Mouse (Mus musculus) Patski (cell line): ENCODE data around the gene Sema4g. TPM values are rescaled to one million over a fixed set of nuclear protein-coding genes. Genes with fewer than 3 reads are reported as not detected.

Experiments used
- ATAC-seq: fragments of 100-300 bp; one replicate; pipeline ENCODE4 v1.8.0; 2021
- CTCF ChIA-PET: fragments of 350-600 bp; sonication (Branson Sonifier 250); formaldehyde crosslinking; loops from one replicate; lab custom pipeline; 2022; ENCODE audit warnings: inconsistent platforms; lab: Charles Lee
- POLR2A ChIA-PET: fragments of 350-600 bp; sonication (Branson Sonifier 250); formaldehyde crosslinking; loops from one replicate; lab custom pipeline; 2022; ENCODE audit warnings: antibody characterized with exemption, inconsistent platforms; lab: Charles Lee
- DNase-seq: peaks from one replicate; pipeline ENCODE4 v3.0.0-alpha.2; 2011; ENCODE audit warnings: low read depth, low spot score
- H3K27me3 ChIP-seq: fragments of 371-371 bp; one replicate; pipeline ENCODE4 v1.5.1; 2021
- CTCF ChIP-seq: fragments of 100-300 bp; IDR thresholded peaks from one replicate; pipeline ENCODE4 v1.5.1; 2021
- in situ Hi-C: fragments of 300-500 bp; cut with MboI; formaldehyde crosslinking; loops from 3 replicates; pipeline ENCODE4 v1.11.1; 2018; ENCODE audit warnings: low pct_unique_long_range_greater_than_20kb, mixed read lengths
- polyA plus RNA-seq: library from polyadenylated mRNA; unstranded; gene quantifications from one replicate; pipeline ENCODE4 v1.2.3, GENCODE M21; 2021

Sema4g gene
- polyA plus RNA-seq, 1 experiment from 2014 or later, result 8.8 TPM

GRCm38 (mm10) chr19:45013581-45014225, 24.8 kb downstream of the Sema4g start:
- CTCF ChIA-PET, result interaction anchor here (1.1 to 14.5 kb wide), 9 partner anchors 8 to 63 kb away, joined by 3 to 188 read pairs (median 8); partner anchors contain the start of genes Sfxn3 and Twnk
- TF ChIP-seq CTCF, result no peak
- DNase-seq (no peak), ATAC-seq (no peak)
- POLR2A ChIA-PET, result interaction anchor here (0.6 to 5.5 kb wide), 7 partner anchors 14 to 1434 kb away, joined by 3 to 31 read pairs (median 4); partner anchors contain the start of gene Sfxn3
- in situ Hi-C loops, result no loop called here
- H3K27me3 ChIP-seq, result no peaks in the 10 kb centered on the region

- ChIA-PET POLR2A (interaction anchor here (0.6 to 5.5 kb wide), 10 partner anchors 7 to 1435 kb away, joined by 3 to 31 read pairs (median 4); partner anchors contain the start of gene Sfxn3), CTCF (interaction anchor here (1.3 to 14.5 kb wide), 5 partner anchors 9 to 62 kb away, joined by 5 to 188 read pairs (median 16); partner anchors contain the start of genes Sfxn3 and Twnk)
- H3K27me3 ChIP-seq, result no peaks in the 10 kb centered on the region
- no peak for ATAC-seq
- DNase-seq, result no peak
- TF ChIP-seq CTCF, result no peak
- in situ Hi-C loops, result no loop called here
Measured at GRCm38 (mm10) chr19:45014335-45014971, 25.6 kb downstream of the Sema4g start, which contains the start of gene Lzts2. TSS of gene Lzts2 (plus strand) at chr19:45014414.

DNA sequence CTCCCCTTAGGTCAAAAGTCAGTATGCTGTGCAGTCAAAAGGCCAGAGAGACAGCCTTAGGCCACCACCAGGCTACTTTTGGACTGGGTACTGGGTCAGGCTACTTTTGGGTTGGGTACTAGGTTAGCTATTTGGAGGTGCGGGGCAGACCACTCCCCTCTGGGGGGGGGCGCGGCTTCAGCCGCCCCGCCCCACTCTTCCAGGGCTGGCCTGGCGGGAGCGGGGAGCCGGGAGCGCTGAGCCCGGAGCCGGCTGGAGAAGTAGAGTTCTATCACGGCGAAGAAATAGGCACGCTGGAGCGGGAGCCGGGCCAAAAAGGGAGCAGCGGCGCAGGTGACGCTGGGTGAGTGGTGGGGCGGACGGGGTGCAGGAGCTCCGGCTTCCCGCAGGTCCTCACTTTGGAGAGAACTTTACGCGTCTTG, 26.1 kb downstream of the Sema4g start:
- ATAC-seq, result no peak
- ChIA-PET POLR2A (interaction anchor here (0.6 to 5.5 kb wide), 9 partner anchors 8 to 367 kb away, joined by 3 to 31 read pairs (median 3); partner anchors contain the start of gene Sfxn3), CTCF (interaction anchor here (1.3 to 14.5 kb wide), 4 partner anchors 10 to 42 kb away, joined by 5 to 188 read pairs (median 17); partner anchors contain the start of genes Sfxn3 and Twnk)
- no peak for TF ChIP-seq CTCF
- DNase-seq, result no peak
- no peaks in the 10 kb centered on the region for H3K27me3 ChIP-seq
- in situ Hi-C loops, result loop anchor here (5.0 kb wide), 1 partner anchor 263 kb away; no protein-coding TSS in a partner anchor

GRCm38 (mm10) chr19:45015518-45016281, 26.8 kb downstream of the Sema4g start:
- in situ Hi-C loops, result loop anchor here (5.0 kb wide), 1 partner anchor 263 kb away; no protein-coding TSS in a partner anchor
- POLR2A ChIA-PET, result interaction anchor here (0.6 to 5.5 kb wide), 9 partner anchors 9 to 266 kb away, joined by 3 to 31 read pairs (median 4); partner anchors contain the start of genes Sfxn3 and Twnk
- ATAC-seq (no peak), DNase-seq (no peak)
- CTCF ChIA-PET, result interaction anchor here (3.6 to 14.5 kb wide), 3 partner anchors 13 to 41 kb away, joined by 16 to 188 read pairs (median 18); partner anchors contain the start of gene Sfxn3
- H3K27me3 ChIP-seq, result no peaks in the 10 kb centered on the region
- TF ChIP-seq CTCF, result no peak

DNA sequence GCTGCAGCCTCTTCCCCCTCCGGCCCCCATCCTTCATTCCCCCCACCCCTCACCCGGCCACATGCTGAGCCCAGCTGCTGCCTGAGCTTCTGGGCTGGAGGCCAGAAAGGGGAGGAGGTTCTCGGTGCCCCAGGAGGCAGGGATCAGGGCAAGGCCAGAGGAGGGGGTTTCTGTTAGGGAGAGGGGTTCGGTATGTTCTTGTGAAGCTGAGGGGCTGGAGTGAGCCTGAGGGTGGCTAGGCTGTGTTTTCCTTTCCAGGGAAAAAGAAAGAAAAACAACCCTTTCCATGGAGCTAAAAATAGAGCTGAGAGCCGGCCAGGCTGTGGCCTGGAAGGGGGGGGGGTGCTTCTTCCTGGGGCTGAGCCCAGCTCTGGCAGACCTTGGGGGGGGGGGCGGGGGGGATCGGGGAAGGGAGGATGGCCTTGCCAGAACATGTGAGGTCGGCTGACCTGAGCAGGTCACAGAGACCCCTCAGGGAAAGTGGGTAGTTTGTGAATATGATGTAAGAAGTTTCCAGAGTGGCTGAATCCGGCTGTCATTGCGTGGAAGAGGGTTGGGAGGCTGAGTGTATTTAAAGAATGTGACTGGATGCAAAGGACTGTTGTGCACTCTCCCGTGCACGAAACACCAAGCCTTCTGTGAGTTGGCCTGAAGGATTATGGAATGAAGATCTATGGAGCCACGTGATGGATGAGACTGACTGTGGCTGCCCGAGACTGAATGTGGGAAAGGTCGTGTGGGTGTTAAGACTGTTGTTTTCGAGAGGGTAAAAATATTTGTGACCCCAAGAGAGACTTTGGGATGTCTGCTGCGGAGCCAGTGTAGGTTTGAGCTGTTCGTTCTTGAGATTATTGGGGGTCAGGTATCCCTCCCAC, 27.7 kb downstream of the Sema4g start:
- ChIA-PET POLR2A (interaction anchor here (0.6 to 2.7 kb wide), 10 partner anchors 9 to 267 kb away, joined by 3 to 14 read pairs (median 4); partner anchors contain the start of genes Mrpl43 and Twnk), CTCF (interaction anchor here (1.1 to 14.5 kb wide), 4 partner anchors 12 to 82 kb away, joined by 3 to 188 read pairs (median 10); no protein-coding TSS in a partner anchor)
- TF ChIP-seq CTCF, result no peak
- no peaks in the 10 kb centered on the region for H3K27me3 ChIP-seq
- in situ Hi-C loops, result loop anchor here (5.0 kb wide), 1 partner anchor 264 kb away; no protein-coding TSS in a partner anchor
- DNase-seq (no peak), ATAC-seq (peak; percentile 54)

DNA sequence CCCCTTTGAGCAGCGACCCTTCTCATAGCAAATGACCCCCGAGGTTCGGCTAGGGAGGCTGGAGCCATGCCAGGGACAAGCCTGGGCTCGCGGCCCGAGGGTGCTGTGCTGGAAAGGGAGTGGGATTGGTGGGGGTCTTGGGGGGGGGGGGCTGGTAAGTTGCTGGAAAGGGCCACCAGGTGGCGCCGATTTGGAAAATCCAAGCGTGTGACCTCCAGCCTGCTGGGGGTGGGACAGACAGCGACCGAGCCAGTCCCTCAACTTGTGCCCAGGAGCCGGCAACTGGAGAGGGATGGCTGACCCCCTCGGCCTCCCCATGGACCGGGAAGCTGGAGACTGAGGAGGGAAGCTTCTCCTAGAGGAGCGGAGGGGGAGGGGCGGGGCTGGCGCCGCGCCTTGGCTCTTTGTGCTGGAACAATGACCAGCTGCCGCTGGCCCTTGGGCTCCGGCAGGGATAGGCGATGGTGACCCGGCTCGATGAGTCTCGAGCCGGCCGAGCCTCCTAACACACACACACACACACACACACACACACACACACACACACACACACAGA, 28.4 kb downstream of the Sema4g start:
- TF ChIP-seq CTCF, result no peak
- ATAC-seq, result peak; percentile 3
- POLR2A ChIA-PET, result interaction anchor here (0.6 to 2.7 kb wide), 5 partner anchors 9 to 40 kb away, joined by 3 to 14 read pairs (median 3); partner anchors contain the start of genes Mrpl43 and Twnk
- H3K27me3 ChIP-seq, result no peaks in the 10 kb centered on the region
- in situ Hi-C loops, result loop anchor here (5.0 kb wide), 1 partner anchor 265 kb away; no protein-coding TSS in a partner anchor
- DNase-seq, result no peak
- CTCF ChIA-PET, result interaction anchor here (1.1 to 14.5 kb wide), 3 partner anchors 12 to 83 kb away, joined by 3 to 188 read pairs (median 3); no protein-coding TSS in a partner anchor

GRCm38 (mm10) chr19:45017909-45018308, 29.0 kb downstream of the Sema4g start:
- no peaks in the 10 kb centered on the region for H3K27me3 ChIP-seq
- DNase-seq (no peak), ATAC-seq (peak; percentile 19)
- ChIA-PET CTCF (interaction anchor here (1.1 to 14.5 kb wide), 3 partner anchors 11 to 84 kb away, joined by 3 to 188 read pairs (median 3); no protein-coding TSS in a partner anchor), POLR2A (interaction anchor here (0.6 to 2.7 kb wide), 6 partner anchors 10 to 462 kb away, joined by 3 to 14 read pairs (median 5); partner anchors contain the start of genes Mrpl43, Ndufb8 and Twnk)
- no peak for TF ChIP-seq CTCF
- in situ Hi-C loops, result loop anchor here (5.0 kb wide), 1 partner anchor 266 kb away; no protein-coding TSS in a partner anchor

- ChIA-PET POLR2A (interaction anchor here (0.6 to 2.7 kb wide), 5 partner anchors 10 to 463 kb away, joined by 3 to 14 read pairs (median 7); partner anchors contain the start of genes Mrpl43, Ndufb8 and Twnk), CTCF (interaction anchor here (14.5 kb wide), 1 partner anchor 11 kb away, joined by 188 read pairs; no protein-coding TSS in a partner anchor)
- TF ChIP-seq CTCF, result no peak
- DNase-seq (no peak), ATAC-seq (no peak)
- no peaks in the 10 kb centered on the region for H3K27me3 ChIP-seq
- in situ Hi-C loops, result loop anchor here (5.0 kb wide), 1 partner anchor 266 kb away; no protein-coding TSS in a partner anchor
Measured at GRCm38 (mm10) chr19:45018351-45018831, 29.5 kb downstream of the Sema4g start.
